Mouse (Mus musculus): ENCODE data around the gene Ncoa4.

The Ncoa4 gene

DNA sequence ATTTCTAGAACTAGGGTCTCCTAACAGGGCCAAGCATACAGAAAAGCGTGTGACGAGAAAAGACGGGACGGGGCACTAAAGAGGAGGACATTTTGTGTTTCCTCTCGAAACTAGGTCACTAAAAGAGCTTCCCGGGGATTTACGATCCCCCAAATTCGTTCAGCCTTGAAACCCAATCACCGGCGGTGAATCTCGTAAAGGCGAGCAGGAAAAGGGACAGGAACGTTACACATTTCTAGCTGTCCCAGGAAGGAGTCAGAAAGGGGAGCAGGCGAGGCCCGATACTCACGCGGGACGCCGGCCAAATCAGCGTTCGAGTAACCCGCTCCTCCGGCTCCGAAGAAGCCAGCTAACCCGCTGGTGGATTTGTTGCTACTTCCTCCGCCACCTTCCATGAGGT, 41.7 kb downstream of the Ncoa4 start:
- peak; percentile 5 for DNase-seq (ENCODE audit: low spot score)

GRCm38 (mm10) chr14:32201791-32202451, 42.3 kb downstream of the Ncoa4 start, which contains the start of the genes Timm23 and Parg:
Timm23 (minus strand) TSS chr14:32201898.
Parg (plus strand) TSS chr14:32201949.
- DNase-seq (ENCODE audit: low spot score) = peak; percentile 86

GRCm38 (mm10) chr14:32226601-32227000, 66.9 kb downstream of the Ncoa4 start:
- no peak for DNase-seq (ENCODE audit: low spot score)

GRCm38 (mm10) chr14:32228996-32229395, 69.3 kb downstream of the Ncoa4 start:
- DNase-seq (ENCODE audit: low spot score) = peak; percentile 29
